9 mouse cellular contexts compared by ENCODE assay signal in genomic region chr13:102646271-102646771, GRCm38 (mm10). TPM values are rescaled to one million over a fixed set of nuclear protein-coding genes. Genes with fewer than 3 reads are reported as not detected.
DNase-seq lines count a peak whose midpoint lies in the region; ATAC-seq and TF ChIP-seq lines count a peak whose summit lies in the region.
"Had no signal": no experiment of that assay in that cellular context is flagged by ENCODE, and none has a peak within 500 bp of the region (broad histone marks: within the 10 kb centered on the region; RNA-seq: fewer than 3 reads in every experiment).

No protein-coding gene starts in this region.

- peak; percentile 76 for ATAC-seq in heart, embryonic 11.5 days (replicated peaks; ENCODE audit: insufficient number of reproducible peaks, low FRiP score, low TSS enrichment)
- ATAC-seq in stomach, postnatal 0 days (ENCODE audit: low FRiP score, low TSS enrichment) = peak; percentile 10; the same call in 1 of the 2 replicates
- no peak for ATAC-seq in cerebellum, adult (ENCODE audit: insufficient number of reproducible peaks, low FRiP score, low TSS enrichment)
- ATAC-seq: forebrain, embryonic 13.5 days had no signal

- H3K4me3 ChIP-seq in heart, embryonic 11.5 days (ENCODE audit: low read depth, low read length) = no peak overlapping the region
- no peak overlapping the region for H3K4me3 ChIP-seq in stomach, postnatal 0 days (ENCODE audit: low read depth, low read length)
- H3K4me3 ChIP-seq: forebrain, embryonic 13.5 days; limb, embryonic 15.5 days had no signal

- H3K27ac ChIP-seq in heart, embryonic 11.5 days (ENCODE audit: low read depth, low read length) = peak overlapping the region; percentile 31; the same call in 1 of the 2 replicates
- H3K27ac ChIP-seq in stomach, postnatal 0 days (replicated peaks) = no peak overlapping the region
- H3K27ac ChIP-seq: forebrain, embryonic 13.5 days; limb, embryonic 15.5 days had no signal

- no peak for TF ChIP-seq EP300 in stomach, postnatal 0 days (optimal IDR thresholded peaks at IDR 0.05)

- H3K4me1 ChIP-seq in heart, embryonic 11.5 days (ENCODE audit: control insufficient read depth, insufficient read depth, low read length) = 0 out of 2 replicates have a peak, but pooled peaks cover 4% of the 10 kb centered on the region
- no peaks in the 10 kb centered on the region for H3K4me1 ChIP-seq in stomach, postnatal 0 days (replicated peaks; ENCODE audit: control insufficient read depth, insufficient read depth)
- H3K4me1 ChIP-seq: forebrain, embryonic 13.5 days had no signal

- H3K36me3 ChIP-seq in heart, embryonic 11.5 days (ENCODE audit: control insufficient read depth, insufficient read depth, low read length) = no peaks in the 10 kb centered on the region
- no peaks in the 10 kb centered on the region for H3K36me3 ChIP-seq in stomach, postnatal 0 days (ENCODE audit: control insufficient read depth, insufficient read depth, low read length)
- H3K36me3 ChIP-seq: limb, embryonic 15.5 days had no signal

- no peak overlapping the region for H3K9ac ChIP-seq in heart, embryonic 11.5 days (ENCODE audit: low read depth, low read length)
- no peak overlapping the region for H3K9ac ChIP-seq in stomach, postnatal 0 days (ENCODE audit: low read length)
- H3K9ac ChIP-seq: forebrain, embryonic 13.5 days; limb, embryonic 15.5 days had no signal

- no peaks in the 10 kb centered on the region for H3K9me3 ChIP-seq in heart, embryonic 11.5 days (replicated peaks; ENCODE audit: control insufficient read depth, low read length)
- H3K9me3 ChIP-seq in stomach, postnatal 0 days (ENCODE audit: control insufficient read depth, low read length) = no peaks in the 10 kb centered on the region
- H3K9me3 ChIP-seq: forebrain, embryonic 13.5 days; limb, embryonic 15.5 days had no signal

- no peak overlapping the region; the same call in 1 of the 2 replicates for H3K4me2 ChIP-seq in heart, embryonic 11.5 days
- no peak overlapping the region for H3K4me2 ChIP-seq in stomach, postnatal 0 days (replicated peaks; ENCODE audit: low read depth)
- H3K4me2 ChIP-seq: forebrain, embryonic 13.5 days; limb, embryonic 15.5 days had no signal

- WGBS in heart, embryonic 11.5 days (ENCODE audit: insufficient replicate concordance) = 43% methylated on average over 10 of the region's 10 CpGs
- 62% methylated on average over 10 of the region's 10 CpGs for WGBS in stomach, postnatal 0 days

- H3K27me3 ChIP-seq in heart, embryonic 11.5 days (ENCODE audit: control insufficient read depth, insufficient read depth, low read length) = no peaks in the 10 kb centered on the region
- no peaks in the 10 kb centered on the region for H3K27me3 ChIP-seq in stomach, postnatal 0 days (ENCODE audit: control insufficient read depth, insufficient read depth, low read length)
- H3K27me3 ChIP-seq: forebrain, embryonic 13.5 days had no signal

- no peak for TF ChIP-seq CTCF in stomach, postnatal 0 days (IDR thresholded peaks at IDR 0.05; ENCODE audit: low read depth)

- peak; percentile 59 for DNase-seq in retina, postnatal 1 day
- DNase-seq in retina, embryonic 14.5 days (ENCODE audit: low spot score) = no peak
- peak; percentile 60 for DNase-seq in kidney, postnatal 36 days
- DNase-seq in stomach, postnatal 0 days (ENCODE audit: low spot score) = no peak
- no peak for DNase-seq in right cerebral cortex, postnatal 4 days

RNA-seq across cellular contexts. Expression of gene Cd180, which starts 47.0 kb away (rescaled TPM):
- polyA plus RNA-seq in heart, embryonic 11.5 days (2014; fragmentation: Nextera tagmentation; extraction: Ambion mirVana) = 0.39 and 0.49 TPM in 2 replicates
- polyA plus RNA-seq in stomach, postnatal 0 days (2015; fragmentation: Nextera tagmentation; extraction: Ambion mirVana) = 0.35 and 0.42 TPM in 2 replicates

Comparison
In these comparisons a context has a peak if more than half of its experiments do, and no peak if none do; other contexts are left out.
1. DNase-seq: peak in retina, postnatal 1 day (single experiment) and kidney, postnatal 36 days (2 of 2); none in retina, embryonic 14.5 days (single experiment), stomach, postnatal 0 days (single experiment) and right cerebral cortex, postnatal 4 days (single experiment).